Mouse (Mus musculus): ENCODE data around the gene Lif.

DNA sequence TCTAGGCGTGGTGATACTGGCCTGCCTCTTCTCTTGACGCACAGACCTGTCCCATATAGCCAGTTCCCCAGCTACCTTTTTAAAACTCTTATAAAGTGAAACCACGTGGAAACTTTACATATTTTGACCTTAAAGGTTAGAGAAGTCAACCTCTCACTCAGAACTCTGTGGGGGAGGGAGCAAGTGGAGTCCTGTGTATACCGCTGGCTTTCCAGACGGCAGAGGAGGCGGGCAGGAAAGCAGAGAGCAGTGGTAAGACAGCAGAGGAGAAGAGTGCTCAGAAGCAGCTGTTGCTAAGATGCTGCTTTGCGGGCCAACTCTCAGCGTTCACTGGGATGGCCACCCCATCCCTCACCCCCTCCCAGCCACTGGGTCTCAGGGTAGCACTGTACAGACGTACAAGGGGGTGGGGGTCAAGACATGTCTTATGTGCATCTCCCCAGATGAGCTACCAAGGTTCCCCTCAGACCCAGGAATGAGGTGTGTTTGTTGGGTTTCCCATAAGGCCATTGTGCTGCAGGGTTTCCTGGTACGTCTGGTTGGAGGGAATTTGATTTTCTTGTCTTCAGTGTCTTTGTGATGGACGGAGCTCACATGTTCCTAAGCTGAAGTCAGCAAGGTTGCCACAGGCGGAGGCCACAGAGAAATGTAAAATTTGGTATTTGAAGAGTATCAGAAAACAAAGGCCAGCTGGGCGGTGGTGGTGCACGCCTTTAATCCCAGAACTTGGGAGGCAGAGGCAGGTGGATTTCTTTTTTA lies 10.0 kb upstream of the Lif start:
- TF ChIP-seq GATA1 (IDR thresholded peaks at IDR 0.05; ENCODE audit: low read length) (no peak), TAL1 (IDR thresholded peaks at IDR 0.05; ENCODE audit: low read length) (no peak)
